Mouse (Mus musculus): ENCODE results near the gene Cnksr3.

Cnksr3 gene

DNA sequence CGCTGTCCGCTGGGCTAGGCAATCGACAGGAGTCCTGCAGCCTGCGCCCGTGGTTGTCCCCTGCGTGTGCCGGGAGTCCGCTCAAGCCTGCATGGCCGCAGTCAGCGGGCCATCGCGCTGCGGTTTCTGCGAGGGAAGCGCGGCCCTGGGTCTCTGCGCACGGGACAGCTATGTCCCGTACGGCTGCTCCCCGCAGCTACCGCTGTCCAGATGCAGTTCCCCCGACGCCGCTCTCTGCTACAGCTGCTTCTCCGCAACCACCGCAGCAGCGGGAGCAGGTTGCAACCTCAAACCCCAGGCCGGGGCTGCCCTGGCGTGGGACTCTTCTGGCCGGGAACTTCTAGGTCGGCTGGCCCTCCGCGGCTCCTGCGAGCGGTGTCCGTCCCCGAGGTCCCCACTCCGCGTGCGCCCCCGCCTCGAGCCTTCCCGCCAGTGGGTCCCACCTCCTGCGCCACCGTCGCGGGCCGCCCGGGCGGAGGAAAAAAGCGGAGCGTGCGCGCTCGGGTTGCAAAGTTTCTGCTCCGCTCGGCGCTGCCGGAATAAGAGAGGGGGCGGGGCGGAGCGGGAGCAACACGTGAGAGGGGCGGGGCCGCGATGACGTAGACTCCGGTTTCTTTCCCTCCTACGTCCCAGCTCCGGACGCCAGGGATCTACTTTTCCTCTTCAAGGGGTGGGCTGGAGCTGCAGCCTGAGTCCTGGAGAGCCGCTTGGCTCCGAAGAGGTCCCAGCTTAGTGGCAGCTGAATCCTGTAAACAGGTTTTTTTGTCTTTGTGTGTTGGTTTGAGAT is at the start of gene Cnksr3:
Gene Cnksr3 (minus strand): TSS at position 542 of the 787 bp plus-strand sequence.
- peak; percentile 72 for DNase-seq (ENCODE audit: low read depth, low spot score)

DNA sequence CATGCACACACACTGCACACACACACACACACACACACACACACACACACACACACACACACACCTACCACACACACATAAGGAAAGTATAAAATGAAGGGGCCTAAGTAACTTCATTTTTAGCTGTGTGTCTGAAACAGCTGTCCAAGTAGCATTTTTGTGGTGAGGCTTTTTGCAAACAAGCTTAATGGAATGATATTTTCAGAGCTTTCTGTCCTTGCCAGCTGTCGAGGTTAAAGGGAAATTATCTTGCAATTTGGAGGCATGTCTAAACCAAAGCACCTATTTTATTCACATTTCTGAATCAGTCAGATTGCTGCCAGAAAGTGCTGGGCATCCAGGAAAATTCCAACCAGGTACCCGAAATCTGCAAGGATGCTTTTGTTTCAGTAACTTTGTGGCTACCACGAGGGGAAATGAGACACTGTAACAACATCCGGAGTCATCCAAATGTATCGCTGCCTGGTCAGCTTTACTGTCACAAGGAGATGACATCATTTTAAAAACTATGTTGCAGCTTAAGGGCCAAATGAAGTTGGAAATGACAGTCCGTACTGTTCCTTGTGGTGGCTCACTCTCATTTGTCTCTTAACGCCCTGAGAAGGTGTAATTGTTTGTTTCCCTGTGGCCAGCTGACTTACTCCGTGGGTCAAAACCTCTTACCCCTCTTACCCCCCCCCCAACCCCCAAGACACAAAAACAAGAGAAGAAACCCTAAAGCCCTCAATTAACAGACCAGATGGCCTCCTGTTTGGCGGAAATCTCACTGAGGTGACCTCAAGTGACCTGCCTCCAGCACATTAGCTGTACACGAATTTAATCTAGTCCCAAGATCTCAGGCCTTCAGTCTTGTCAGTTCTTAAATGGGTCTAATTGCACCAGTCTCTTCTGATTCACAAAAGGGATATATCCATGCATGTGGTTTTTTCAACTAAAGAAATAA is 48.4 kb upstream of the Cnksr3 start:
- DNase-seq (ENCODE audit: low read depth, low spot score), result no peak

DNA sequence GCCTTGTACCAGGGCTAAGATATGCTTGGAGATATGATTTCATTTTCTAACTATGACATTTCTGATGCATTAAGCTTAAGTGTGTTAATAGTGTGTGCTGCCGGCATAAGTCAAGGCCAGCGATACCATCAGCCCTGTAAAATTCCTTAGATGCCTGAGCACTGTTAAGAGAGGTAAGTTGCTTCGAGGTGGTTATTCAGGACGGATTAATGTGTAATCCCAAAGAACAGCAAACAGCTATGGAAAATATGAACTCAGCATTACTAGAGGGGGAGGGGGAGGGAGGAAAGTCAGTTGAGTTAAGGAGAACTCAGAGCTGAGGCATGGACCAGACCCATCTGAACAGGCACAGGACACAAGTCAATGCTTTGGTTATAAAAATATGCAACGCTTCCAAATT is 46.6 kb upstream of the Cnksr3 start:
- DNase-seq (ENCODE audit: low read depth, low spot score), result no peak

DNA sequence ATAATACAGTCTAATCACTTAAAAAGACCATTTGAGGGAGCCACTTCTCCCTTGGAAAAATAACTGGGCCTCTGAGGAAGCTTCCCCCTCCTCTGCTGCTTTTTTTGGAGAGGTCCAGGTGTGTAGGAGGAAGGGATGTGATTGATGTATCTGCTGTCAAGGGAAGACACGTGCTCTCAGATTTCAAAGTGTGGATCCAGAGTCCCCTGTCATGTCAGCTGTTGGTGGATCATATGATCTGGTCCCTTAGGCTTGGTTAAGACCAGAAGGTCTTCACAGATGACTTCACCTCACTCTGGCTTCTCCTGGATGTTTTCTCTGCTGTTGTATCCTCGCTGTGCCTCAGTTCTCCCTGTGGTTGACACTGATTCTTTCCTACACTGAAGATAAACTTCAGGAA is 38.4 kb upstream of the Cnksr3 start:
- DNase-seq (ENCODE audit: low read depth, low spot score), result no peak

DNA sequence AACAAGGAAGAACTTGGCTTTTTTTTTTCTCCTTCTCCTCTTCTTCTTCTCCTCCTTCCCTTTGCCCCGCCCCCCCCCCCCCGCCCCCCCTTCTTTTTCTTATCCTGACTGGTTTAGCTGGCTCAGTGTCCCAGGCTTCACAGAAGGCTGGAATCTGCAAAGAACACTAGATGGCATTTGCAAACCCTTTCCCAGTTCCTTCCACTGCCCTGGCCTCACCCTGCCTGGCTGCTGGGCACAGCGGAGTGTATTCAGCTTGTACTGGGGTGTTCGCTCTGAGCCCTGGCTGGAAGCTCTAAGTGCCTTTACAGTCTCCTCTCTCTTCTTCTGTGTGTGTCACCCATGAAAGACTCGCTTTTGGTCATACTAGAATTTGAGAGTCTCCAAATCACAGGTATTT is 22.6 kb upstream of the Cnksr3 start:
- DNase-seq (ENCODE audit: low read depth, low spot score), result no peak

DNA sequence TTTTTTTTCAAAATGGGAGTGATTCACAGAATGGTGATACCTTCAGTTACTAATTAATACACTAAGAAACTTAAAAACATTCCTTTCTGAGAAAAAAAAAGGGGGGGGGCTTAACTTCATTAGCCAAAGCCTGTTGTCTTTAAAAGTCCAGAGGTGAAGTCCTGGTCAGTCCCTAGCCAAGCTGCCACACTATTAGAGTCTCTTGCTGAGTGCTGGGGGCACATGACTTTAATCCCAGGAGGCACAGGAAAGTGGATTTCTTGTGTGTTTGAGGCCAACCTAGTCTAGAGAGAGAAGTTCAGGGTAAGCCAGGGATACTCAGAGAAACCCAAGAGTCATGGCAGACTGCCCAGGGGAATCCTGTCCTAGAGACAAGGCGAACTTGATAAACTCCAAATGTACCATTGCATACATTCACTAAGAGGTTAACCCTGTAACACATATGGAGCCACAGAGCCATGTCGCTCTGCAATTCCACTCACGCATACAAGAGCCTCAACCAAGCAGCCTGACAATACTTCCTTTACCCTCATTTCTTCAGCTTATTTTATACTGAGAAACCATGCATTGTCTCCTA is 5.6 kb upstream of the Cnksr3 start:
- no peak for DNase-seq (ENCODE audit: low read depth, low spot score)

DNA sequence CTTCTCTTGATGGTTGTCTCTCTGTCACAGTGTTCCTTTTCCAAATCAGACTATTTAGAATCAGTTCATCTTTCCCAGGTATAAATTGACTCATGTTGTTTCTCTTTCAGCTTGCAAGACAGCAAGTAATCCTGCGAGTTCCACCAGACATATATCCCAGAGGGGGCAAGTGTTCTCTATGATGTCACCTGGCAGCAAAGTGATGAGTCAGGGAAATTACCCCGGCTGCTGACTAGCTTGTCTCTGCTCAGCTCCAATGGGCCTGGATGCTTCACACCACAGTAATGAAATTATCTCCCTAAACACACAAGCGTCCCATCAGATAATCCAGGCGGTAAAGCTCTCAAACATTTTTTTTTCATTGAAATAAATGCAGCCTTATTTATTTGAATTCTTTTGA is 2.7 kb upstream of the Cnksr3 start:
- no peak for DNase-seq (ENCODE audit: low read depth, low spot score)

DNA sequence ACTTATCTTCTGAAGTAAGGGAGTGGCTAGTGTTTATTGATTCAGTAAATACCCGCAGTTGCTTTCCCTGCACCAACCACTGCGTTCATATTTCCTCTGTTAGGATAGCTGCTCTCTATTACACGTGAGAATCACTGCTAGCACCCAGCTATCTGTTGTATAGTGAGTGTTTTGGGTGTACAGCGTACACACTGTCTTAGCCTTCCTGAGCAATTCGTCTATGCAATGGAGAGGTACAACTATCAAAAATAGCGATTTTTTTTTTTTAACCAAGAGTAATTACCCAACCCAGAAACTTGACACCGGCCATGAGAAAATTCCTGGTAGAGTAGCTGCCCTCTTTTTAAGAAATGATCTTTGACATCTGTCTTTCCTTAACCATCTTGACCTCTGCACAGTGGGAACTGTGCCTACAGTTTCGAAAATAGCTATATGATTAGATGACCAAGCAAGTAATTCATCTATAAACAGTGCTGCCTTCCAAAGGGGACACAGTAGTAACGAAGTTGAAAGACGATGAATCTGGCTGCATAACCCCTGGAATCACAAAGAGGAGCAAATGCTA is 1.1 kb upstream of the Cnksr3 start:
- no peak for DNase-seq (ENCODE audit: low read depth, low spot score)

DNA sequence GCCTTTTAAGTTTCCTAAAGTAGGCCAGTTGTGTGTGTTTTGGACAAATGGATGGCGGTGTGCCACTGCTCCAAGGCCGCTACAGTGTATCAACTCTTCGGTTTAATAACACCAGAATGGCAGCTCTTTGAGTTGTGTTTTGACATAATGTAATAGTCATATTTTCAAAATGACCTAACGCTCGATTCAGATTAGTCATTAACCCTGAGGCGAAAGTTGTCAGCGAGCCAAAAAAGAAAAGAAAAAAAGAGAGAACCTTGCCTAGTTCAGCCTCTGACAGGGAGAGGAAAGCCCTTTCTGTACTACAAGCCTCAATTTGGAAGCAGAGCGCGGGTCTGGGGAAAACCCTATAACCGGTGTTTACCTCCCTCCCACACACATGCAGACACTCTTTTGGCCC is 500 bp upstream of the Cnksr3 start:
- DNase-seq (ENCODE audit: low read depth, low spot score), result no peak

DNA sequence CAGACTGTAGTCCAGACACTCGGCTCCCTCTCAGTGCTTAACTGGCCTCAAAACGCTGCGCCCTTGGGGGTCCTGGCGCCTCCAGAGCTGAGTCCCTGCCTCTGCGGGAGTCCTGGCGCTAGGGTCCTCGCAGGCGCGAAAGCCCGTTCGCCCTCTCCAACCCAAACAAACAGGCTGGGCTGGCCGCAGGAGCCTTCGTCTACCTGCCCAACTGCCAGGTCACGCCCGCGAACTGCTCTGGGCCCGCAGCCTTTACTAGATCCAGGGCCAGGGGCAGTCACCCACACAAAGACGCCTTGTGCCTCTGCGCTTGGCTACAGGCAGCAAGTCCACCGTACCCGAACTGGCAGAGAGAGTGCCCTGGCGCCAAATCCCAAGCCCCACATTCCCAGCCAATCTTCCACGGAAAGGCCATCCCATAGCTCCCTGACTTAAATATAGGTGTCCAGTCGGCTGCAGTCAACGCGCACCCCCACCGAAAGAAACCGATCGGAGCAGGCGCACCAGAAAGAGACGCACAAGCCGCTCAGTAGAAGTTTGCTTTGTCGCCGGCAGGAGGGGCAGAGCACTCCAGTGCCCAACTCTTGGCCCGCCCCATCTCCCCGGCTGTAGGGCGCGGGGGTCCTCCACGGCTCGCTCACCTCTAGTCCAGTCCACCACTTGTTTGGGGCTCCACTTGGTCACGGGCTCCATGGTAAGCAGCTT is 894 bp downstream of the Cnksr3 start:
- DNase-seq (ENCODE audit: low read depth, low spot score), result no peak

DNA sequence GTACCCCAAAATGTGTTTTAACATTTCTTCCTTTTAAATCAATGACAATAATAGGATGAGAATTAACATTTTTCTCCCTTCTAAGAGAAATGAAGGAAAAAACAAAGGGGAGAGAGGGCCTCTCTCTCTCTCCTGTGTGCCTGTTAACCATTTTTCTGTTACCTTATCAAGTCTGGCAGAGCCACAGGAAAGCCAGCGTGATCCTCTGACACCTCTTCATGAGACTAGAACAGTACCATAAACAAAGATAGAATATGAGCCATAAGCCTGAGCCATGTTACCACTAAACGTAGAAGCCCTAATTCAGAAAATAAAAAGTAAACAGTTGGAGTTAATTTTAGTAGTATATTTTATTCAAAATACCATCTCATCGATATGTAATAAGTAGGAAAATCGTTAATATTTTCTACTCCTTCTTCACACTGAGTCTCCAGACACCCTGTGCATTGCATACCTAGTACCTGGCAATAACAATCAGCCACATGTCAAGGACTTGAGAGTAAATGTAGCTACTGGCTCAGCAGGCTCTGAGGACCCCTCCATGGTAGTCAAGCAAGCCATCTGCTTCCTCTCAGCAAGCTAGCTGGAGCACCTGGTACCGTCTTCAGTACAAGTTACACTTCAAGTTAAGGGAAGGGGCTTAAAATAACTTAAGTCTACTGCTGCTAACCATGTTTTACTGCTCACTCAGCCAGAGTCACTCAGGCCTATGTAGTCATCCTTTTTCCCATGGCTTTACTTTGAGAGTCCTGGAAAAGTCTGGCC is 2.2 kb downstream of the Cnksr3 start:
- no peak for DNase-seq (ENCODE audit: low read depth, low spot score)

DNA sequence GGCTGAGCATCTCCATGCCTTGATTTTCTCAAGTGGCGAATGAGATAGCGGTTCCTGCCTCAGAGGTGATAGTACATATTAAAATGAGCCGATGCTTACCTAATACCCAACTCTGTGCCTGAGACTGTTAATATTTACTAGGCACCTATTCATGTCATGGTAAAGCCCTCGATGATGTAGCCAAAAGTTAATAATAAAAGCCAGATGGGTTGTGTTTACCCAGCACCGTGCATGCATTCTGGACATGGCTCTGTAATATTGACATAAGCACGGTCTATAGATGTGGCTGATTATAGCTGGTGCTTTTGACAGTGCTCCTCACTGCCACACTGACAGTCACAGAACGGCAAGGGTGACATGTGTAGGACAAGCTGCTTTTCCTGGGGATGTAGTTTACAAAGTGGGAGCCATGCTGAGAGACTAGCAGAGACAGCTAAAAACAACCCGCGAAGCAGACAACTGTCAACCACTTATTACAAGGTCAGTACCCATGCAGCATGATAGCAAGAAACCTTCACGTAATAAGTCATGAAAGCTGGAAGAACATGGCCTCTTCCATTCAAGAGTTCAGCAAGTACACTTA is 3.1 kb downstream of the Cnksr3 start:
- no peak for DNase-seq (ENCODE audit: low read depth, low spot score)

DNA sequence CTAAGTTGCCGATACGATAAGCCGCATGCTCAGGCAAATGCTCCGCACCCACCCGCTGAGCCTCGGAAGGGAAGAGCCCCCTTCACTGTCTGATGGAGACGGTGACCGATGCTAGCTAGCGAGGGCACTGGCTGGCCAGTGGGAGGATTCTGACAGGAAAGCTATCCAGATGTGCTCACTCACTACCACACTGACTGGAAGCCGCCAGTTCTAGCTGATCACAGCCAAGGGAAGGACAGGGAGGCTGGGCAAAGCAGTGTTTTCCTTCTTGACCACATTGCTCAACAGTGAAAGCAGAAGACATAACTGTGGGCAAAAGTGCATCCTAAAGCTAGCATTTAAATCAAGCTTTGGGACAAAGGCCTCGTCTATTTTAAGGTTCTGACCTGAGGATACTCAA is 4.7 kb downstream of the Cnksr3 start:
- DNase-seq (ENCODE audit: low read depth, low spot score), result no peak

DNA sequence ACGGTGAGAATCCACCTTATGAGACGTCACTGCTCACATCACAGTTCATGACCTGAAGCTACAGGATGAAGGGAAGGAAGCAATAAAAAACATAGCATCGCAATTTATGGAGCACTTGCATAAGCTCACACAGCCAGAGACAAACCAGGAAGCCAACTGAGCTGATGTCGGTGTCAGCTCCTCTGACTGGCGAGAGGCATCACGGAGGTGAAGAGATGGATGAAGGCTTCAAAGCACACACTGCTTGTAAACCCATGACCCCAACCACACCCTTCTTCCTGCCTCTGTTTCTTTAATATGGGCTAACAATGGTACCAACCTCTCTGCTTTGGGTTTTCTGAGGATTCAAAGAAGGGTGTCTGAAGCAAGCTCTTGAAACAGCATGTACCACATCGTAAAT is 5.5 kb downstream of the Cnksr3 start:
- no peak for DNase-seq (ENCODE audit: low read depth, low spot score)

DNA sequence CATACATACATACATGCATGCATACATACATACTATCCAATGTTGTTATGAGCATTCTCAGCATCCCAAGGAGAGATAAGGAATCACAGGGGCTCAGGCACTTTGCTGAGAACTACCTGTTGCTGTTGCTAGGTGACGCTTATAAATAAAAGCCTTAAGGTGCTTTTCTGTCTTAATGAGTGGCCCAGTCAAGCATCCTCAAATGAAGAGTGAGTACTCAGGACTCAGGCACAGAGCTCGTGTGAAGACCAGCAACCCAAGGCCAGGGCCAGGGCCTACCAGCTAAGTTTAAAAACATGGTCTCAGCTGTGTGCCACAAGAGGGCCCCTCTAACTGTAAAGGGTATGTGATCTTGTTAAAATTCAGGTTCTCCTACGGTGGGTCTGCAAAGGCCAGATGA is 6.5 kb downstream of the Cnksr3 start:
- no peak for DNase-seq (ENCODE audit: low read depth, low spot score)

DNA sequence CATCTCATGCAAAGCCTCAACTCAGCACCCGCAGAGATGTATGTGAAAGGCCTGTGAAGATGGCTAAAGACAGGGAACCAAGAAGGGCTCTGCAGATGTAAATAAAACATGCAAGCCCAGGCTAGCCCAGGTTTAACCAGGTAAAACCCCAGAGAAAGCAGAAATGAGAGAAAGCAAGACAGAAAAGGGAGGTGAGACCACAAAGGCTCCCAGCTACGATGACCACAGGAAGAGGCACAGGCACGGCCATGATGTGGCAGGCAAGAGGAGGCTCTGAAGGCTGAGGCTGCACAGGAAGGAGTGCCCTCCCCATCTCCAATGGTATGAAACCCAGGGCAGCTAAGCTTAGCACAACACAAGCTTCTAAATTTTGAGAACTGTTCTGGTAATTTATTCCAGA is 7.1 kb downstream of the Cnksr3 start:
- DNase-seq (ENCODE audit: low read depth, low spot score), result no peak

DNA sequence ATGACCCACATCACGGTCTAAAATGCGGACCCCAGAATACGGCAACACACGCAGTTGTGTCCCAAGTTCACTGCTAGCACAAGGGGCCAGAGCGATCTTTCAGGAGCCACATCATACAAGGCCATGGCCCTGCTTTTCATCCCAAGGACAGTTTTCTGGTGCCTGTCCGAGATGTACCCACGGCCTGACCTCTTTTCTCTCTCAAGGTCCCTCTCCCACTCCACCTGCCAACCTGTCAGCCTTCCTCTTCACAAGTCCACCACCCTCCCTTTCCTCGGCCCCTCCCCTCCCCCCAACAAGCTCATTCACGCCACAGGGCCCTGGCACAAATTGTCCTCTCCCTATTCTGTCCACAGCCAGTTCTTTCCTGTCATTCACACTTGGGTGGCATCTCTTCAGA is 9.5 kb downstream of the Cnksr3 start:
- no peak for DNase-seq (ENCODE audit: low read depth, low spot score)

DNA sequence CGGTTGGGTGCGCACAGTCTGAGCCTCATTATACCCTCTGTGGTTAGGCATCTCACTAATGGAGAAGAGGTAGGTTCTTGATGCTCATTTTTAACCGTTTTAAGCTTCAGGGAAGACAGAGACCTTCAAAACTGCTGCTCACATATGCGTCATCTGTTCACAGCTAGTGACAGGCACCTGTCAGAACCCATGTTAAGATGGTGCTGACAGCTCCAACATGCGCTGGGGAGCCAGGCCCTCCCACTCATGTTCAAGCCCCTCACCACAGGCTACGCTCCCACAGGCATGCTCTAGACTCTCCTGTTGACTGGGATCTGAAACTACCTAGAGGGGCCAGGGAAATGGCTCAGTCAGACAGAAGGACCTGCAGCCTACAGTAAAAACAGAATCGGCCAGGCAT is 11.4 kb downstream of the Cnksr3 start:
- no peak for DNase-seq (ENCODE audit: low read depth, low spot score)

DNA sequence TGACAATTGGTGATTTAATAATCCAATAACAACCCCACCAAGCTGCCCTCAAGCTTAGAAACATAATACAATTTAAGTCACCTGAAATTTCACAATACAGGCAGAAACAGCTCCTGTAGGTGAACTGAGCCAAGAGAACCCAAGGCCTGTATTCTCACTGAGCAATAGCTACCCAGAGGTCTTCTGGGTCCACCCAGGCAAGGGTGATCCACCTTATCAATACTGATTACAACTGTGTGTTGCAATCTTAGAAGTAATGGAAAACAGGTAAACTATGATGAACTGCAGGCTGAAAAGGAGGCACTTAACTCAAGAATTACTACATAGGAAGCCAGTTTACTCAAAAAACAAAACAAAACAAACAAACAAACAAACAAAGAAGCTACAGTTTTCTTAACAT is 13.8 kb downstream of the Cnksr3 start:
- no peak for DNase-seq (ENCODE audit: low read depth, low spot score)

DNA sequence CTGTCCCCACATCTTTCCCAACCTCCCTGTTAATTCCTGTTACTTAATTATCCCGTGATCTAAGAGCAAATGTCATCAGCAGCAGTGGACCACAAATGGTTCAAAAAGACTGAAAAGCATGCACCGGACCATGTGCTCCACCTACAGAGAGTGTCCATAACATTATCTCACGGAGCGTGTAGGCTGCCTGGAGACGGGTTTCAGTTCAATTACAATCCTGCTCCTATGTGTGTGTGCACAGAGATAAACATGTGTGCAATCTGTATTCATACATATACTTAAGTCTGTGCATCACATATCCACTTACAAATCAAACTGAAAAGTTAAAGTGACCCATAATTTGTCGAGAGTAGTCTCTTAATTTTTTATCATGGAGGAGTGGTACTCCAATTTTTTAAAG is 14.3 kb downstream of the Cnksr3 start:
- DNase-seq (ENCODE audit: low read depth, low spot score), result no peak

Measured in brain, embryonic 18.5 days (tissue).